Mouse (Mus musculus): ENCODE data around the gene Ciart. TPM values are rescaled to one million over a fixed set of nuclear protein-coding genes. Genes with fewer than 3 reads are reported as not detected.

Gene Ciart
- polyA plus RNA-seq (2012; rRNA removed): 4.1 and 4.7 TPM in 2 replicates

DNA sequence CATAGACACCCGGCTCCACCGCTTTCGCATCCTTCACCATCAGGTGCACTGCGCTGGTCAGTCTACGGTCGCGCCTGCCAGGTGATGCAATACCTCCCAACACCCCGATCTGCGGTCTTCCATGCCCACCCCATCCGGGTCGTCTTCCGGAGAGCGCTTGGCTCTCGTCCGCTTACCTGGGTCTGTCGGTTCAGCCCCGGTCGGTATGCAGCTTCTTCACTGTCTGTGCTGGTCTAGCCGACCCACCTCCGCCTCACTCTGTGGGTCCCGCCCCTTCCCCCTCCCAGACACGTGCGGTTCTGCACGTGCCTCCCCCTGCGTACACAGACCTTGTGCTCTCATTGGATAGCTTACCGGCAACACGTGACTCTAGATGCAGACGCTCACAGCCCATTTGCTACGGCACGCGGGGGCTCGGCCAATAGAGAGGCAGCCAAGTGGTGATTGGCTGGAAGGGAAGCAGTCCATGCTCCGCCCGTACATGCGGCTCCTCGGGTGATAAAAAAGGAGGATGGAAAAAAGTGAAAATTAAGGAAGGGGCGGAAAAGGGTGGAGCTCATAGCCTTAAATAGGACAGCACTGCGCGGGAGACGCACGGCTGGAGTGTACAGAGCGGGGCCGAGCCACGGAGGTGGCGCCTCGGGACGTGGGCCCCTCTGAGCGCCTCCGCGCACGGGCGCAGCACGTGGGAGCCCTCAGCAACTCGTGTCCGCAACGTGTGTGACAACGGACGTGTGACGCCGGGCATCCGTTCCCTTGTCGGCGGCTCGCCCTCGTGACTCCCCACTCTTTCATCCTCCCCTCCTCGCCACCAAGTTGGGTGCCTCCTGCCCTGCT, at the start of gene Ciart:
TSS of gene Ciart (minus strand) at position 273 of the 837 bp plus-strand sequence.

DNA sequence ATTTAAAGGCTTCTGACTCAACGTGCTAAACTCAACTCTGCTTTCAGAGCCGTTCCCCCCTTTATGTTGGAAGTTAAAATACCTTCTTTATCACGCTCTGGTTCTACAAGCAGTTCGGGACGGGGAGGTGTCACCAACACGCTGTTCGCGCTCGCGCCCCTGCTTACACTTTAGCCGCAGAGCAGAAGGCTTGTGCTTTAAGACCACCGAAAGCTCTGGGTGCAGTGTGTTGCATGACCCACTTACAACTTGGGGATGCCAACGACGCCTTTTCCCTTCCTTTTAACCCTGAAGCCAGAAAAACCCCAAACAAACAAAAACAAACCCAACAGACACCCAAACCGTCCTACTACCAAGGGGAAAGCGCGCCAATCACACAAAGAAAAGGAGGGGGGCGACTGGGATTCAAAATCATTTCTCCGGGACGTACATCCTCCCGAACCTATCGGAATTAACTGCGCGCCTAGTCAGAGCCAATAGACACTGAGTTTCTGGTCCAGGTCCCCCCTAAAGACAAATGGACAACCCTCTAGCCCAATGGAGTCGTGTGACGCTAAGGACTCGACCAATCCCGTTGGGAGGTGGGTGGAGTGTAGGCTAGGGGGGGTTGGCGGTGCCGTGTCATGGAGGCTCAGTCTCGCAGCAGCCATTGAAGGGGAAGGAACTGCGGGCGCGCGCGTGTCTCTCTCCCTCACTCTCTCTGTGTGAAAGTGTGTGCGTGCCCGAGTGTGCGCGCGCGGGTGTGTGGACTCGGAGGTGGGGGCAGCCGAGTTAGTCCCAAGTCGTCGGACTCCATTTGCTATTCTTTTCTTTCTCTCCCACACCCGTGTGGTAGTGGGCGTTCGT, 46.8 kb upstream of the Ciart start, which contains the start of gene Anp32e:
TSS of gene Anp32e (plus strand) at position 589 of the 846 bp plus-strand sequence.

DNA sequence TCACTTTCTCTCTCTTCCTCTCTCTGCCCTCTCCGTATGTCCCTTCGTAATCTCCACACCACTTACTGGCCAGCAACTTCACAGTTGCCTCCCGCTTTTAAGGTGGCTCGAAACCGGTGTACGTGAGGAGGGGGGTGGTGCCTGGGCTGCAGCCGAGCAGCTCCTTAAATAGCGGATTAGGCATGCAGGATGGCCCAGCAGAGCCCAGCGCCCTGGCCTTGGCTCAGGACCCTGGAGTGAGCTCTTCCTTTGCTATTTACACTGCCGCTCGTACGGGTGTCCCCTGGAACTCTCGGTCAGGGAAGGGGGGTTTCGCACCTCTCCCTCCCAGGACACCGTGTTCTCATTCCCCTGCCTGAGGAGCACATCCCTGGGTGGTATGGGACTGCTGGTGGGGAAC, 22.5 kb upstream of the Ciart start, which contains the start of gene Car14:
TSS of gene Car14 (minus strand) at position 124 of the 400 bp plus-strand sequence.

DNA sequence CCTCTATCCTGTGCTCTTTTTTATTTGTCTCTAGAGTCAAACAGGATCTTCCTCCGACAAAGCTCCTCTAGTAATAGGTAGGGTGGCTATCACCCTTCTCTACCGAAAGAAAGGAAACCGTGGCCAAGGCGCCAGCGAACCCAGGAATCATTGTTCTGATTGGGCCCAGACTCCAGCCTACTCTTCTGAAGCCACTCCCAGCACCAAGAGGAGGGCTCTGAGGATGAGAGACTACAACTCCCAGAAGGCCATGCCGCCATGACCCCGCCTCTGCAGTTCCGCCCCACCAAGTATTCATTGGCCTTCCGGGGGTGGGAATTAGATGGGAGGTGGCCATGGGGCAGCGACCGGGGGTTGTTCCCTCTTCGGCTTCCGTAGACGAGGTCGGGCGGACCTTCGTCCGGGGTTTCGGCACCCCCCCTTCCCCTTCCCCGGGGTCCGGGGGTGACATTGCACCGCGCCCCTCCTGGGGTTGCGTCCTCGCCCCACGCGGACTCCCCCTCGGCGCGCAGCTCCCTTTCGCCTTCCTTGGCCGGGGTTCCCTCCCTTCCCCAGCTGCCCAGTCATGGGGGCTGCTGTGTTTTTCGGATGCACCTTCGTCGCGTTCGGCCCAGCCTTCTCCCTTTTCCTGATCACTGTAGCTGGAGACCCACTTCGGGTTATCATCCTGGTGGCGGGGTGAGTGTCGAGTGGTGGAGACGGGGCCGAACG, 11.7 kb upstream of the Ciart start, which contains the start of gene Aph1a:
TSS of gene Aph1a (plus strand) at position 364 of the 711 bp plus-strand sequence.

DNA sequence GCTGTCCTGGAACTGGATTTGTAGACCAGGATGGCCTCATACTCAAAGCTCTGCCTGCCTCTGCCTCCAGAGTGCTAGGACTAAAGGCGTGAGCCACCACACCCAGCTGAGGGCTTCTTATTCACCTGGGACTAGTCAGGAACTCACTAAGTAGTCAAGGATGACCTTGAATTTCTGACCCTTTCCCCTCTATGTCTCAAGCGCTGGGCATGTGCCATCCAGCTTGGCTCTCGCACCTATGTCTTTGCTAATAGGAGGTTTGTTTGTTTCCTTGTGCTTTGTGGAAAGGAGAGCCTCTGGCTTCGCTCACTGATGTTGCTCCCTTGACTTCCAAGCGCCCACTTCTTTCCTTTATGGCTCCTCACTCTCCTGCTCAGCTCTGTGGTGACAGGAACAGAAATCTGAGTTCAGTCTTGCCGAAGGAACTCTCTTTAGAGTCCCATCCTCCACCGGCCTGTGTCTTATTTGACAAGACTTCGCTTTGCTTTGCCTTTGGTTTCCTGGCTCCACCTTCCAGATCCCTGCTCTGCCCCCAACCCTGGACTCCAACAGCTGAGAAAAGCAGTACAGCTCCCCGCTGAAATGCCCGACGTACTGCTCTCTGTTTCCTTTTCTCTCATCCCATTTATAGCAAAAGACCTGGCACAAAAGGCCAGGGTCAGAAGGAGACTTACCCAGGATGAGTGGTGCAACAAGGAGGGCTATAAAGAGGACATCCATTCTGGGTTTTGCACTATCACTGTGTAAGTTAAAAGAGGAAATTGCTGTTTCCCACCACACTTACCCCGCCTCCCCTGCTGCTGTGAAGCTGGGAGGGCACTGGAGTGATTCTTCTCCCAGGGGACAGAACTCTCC, 9.4 kb upstream of the Ciart start, which contains the start of gene BC028528:
TSS of gene BC028528 (minus strand) at position 795 of the 855 bp plus-strand sequence.

DNA sequence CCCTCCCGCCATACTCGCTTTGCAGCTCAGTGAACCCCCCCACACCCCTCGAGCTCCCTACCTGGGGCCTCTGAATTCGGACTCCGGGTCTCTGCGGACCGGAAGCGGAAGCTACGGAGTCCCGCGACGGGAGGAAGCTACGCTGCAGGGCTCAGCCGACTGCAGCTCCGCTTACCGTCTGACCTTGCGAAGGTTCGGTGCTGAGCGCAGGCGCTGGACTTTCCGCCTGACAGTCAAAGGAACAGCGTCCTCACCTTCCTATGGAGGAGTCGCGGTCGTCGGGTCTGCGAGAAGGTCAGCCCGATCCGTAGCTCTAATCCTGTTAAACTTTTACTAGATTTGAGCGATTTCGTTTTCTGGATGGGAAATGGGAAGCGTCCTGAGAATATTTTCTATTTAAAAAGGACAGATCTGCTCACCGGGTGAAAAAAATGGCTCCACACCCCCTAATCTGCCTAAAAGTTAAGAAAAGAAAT, 10.6 kb downstream of the Ciart start, which contains the start of gene Mrps21:
TSS of gene Mrps21 (minus strand) at position 128 of the 476 bp plus-strand sequence.

DNA sequence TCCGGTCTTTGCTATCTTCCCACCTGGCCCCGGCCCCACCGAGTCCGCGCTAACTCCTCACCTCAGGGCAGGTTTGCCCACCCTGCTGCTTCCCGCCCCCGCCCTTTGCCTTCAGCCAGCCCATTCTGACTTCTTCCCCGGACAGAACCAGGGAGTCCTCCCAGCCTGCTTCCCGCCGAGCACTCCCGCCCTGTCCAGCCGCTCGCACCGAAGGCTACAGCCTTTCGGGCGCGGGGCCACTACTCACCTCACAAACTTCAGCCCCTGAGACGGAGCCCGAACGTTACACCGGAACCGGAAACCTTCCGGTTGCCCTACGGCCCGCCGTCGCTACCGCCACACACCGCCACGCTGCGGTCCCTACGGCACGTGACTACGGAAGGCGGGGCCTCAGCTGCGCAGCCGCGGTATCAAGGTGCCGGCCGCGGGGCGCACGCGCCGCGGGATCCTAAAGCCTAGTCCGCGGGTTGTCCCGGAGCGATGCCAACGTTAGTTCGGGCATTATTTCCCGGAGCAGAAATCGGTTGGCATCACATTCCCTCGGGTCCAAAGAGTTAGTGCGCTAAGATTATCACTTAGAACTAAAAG, 26.5 kb downstream of the Ciart start, which contains the start of gene Prpf3:
TSS of gene Prpf3 (minus strand) at position 384 of the 588 bp plus-strand sequence.

Other genes starting within 250 kb of the Ciart start
- 68.8 and 72.7 TPM in 2 replicates for gene Mcl1, start 223.5 kb downstream of the Ciart start, polyA plus RNA-seq (2012; rRNA removed)
- 0.23 and 0.59 TPM in 2 replicates for gene Adamtsl4, start 194.3 kb downstream of the Ciart start, polyA plus RNA-seq (2012; rRNA removed)
- 17.1 and 18.8 TPM in 2 replicates for gene Ecm1, start 142.7 kb downstream of the Ciart start, polyA plus RNA-seq (2012; rRNA removed)
- gene Tars2, start 122.0 kb downstream of the Ciart start, polyA plus RNA-seq (2012; rRNA removed): 44.4 and 45.8 TPM in 2 replicates
- gene Rprd2, start 63.4 kb downstream of the Ciart start, polyA plus RNA-seq (2012; rRNA removed): 21.9 and 24.5 TPM in 2 replicates
- gene Prpf3, start 26.4 kb downstream of the Ciart start, polyA plus RNA-seq (2012; rRNA removed): 53.4 and 56.5 TPM in 2 replicates
- gene Mrps21, start 10.7 kb downstream of the Ciart start, polyA plus RNA-seq (2012; rRNA removed): 186 and 193 TPM in 2 replicates
- gene BC028528, start 9.8 kb upstream of the Ciart start, polyA plus RNA-seq (2012; rRNA removed): 11.9 and 13.1 TPM in 2 replicates
- 89.3 and 92.6 TPM in 2 replicates for gene Aph1a, start 11.7 kb upstream of the Ciart start, polyA plus RNA-seq (2012; rRNA removed)
- gene Car14, start 22.4 kb upstream of the Ciart start, polyA plus RNA-seq (2012; rRNA removed): 9.8 and 13.0 TPM in 2 replicates
- gene Anp32e, start 47.0 kb upstream of the Ciart start, polyA plus RNA-seq (2012; rRNA removed): 162 and 193 TPM in 2 replicates
- 186 and 227 TPM in 2 replicates for gene Plekho1, start 113.8 kb upstream of the Ciart start, polyA plus RNA-seq (2012; rRNA removed)
- 33.9 and 36.1 TPM in 2 replicates for gene Vps45, start 176.2 kb upstream of the Ciart start, polyA plus RNA-seq (2012; rRNA removed)
- gene Otud7b, start 222.3 kb upstream of the Ciart start, polyA plus RNA-seq (2012; rRNA removed): 8.3 and 10.5 TPM in 2 replicates